Mouse (Mus musculus) liver, embryonic 14.5 days (tissue): Measurements from ENCODE around the gene Csnk1g2.

Experiments
- CTCF ChIP-seq: IDR thresholded peaks from 2 replicates; pipeline ENCODE4 v1.5.1; 2016; ENCODE audit warnings: antibody characterized with exemption, low read depth, control low read depth
- EP300 ChIP-seq: IDR thresholded peaks from 2 replicates; pipeline ENCODE4 v1.6.1; 2016; ENCODE audit warnings: antibody characterized with exemption, low read depth

GRCm38 (mm10) chr10:80596318-80596717 lies 26.3 kb upstream of the Csnk1g2 start:
- TF ChIP-seq CTCF (no peak), EP300 (no peak)
